Mouse (Mus musculus) hindbrain, postnatal 0 days (tissue): ENCODE data around the gene Tspan18. TPM values are rescaled to one million over a fixed set of nuclear protein-coding genes. Genes with fewer than 3 reads are reported as not detected.

Experiments used
- ATAC-seq: fragments of 200-750 bp; cut with Nextera tagmentation; 2 replicates; pipeline ENCODE4 v1.8.0; 2017; ENCODE audit warnings: mild to moderate bottlenecking, moderate TSS enrichment, moderate library complexity
- DNase-seq: peaks from one replicate; pipeline ENCODE4 v3.0.0-alpha.2; 2015; ENCODE audit warnings: low spot score
- H3K27ac ChIP-seq: fragments of 300-500 bp; sonication (generic); 2 replicates; pipeline ENCODE4 v1.5.1; 2014; ENCODE audit warnings: mild to moderate bottlenecking
- H3K27me3 ChIP-seq: fragments of 300-500 bp; sonication (generic); 2 replicates; pipeline ENCODE4 v1.6.1; 2014; ENCODE audit warnings: low read length, mixed read lengths; ENCODE audit not compliant: insufficient read depth
- H3K36me3 ChIP-seq: fragments of 300-500 bp; sonication (generic); 2 replicates; pipeline ENCODE4 v1.6.1; 2014; ENCODE audit warnings: low read length, mixed read lengths; ENCODE audit not compliant: insufficient read depth
- H3K4me1 ChIP-seq: fragments of 300-500 bp; sonication (generic); 2 replicates; pipeline ENCODE4 v1.6.1; 2014; ENCODE audit warnings: antibody characterized with exemption, low read length, mixed read lengths; ENCODE audit not compliant: insufficient read depth
- H3K4me2 ChIP-seq: fragments of 300-500 bp; sonication (generic); 2 replicates; pipeline ENCODE4 v1.6.1; 2014; ENCODE audit warnings: low read depth, mild to moderate bottlenecking, low read length, moderate library complexity, mixed read lengths
- H3K4me3 ChIP-seq: fragments of 300-500 bp; sonication (generic); 2 replicates; pipeline ENCODE4 v1.5.1; 2014; ENCODE audit warnings: low read length
- H3K9ac ChIP-seq: fragments of 300-500 bp; sonication (generic); replicated peaks from 2 replicates; pipeline ENCODE4 v1.6.1; 2014; ENCODE audit warnings: mild to moderate bottlenecking, low read length, moderate library complexity, mixed read lengths
- H3K9me3 ChIP-seq: fragments of 300-500 bp; sonication (generic); 2 replicates; pipeline ENCODE4 v1.6.1; 2016; ENCODE audit warnings: low read length, mixed read lengths
- CTCF ChIP-seq: IDR thresholded peaks from 2 replicates; pipeline ENCODE4 v1.5.1; 2016; ENCODE audit warnings: antibody characterized with exemption, control low read depth, low read depth
- WGBS: fragments of 180-500 bp; shearing (Covaris S2); extraction: QIAGEN DNeasy Blood & Tissue Kit; methylation state at CpG from one replicate; pipeline ENCODE4 v1.1.7; 2014; 5-methylcytosine and 5-hydroxymethylcytosine counted together
- polyA plus RNA-seq: library from polyadenylated mRNA; unstranded; fragments of >200 nt; fragmentation: Nextera tagmentation; extraction: Ambion mirVana; gene quantifications from 2 replicates; pipeline ENCODE4 v1.2.1, GENCODE M21; 2015
- total RNA-seq: library from RNA; depleted of rRNA; stranded (reverse); fragments of >200 nt; gene quantifications from 2 replicates; pipeline ENCODE4 v1.2.3, GENCODE M21; 2014

Gene Tspan18
- total and polyA plus RNA-seq, 2 experiments from 2014 or later, result 12.3 to 23.5 TPM

DNA sequence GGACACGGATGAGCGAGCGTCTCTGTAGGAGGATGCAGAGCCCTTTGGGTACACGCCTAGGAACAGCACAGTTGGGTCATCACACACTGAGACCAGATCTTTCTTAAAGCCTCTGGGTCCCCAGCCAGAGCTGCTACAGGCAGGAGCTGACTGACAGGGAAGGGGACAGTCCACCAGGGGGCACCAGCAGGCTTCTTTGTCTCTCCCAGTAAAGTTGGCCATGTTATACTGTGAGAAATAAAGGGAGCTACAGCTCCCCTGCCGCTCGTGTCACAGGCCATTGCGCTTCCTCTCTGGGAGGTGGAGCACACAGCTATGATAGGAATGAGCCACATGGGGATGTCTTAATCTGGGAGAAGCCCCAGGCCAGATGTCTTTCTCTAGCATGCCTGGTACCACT lies 117.3 kb downstream of the Tspan18 start:
- Histone ChIP-seq H3K36me3 (no peaks in the 10 kb centered on the region), H3K27me3 (no peaks in the 10 kb centered on the region), H3K27ac (no peak overlapping the region), H3K9me3 (no peaks in the 10 kb centered on the region), H3K9ac (no peak overlapping the region), H3K4me2 (no peak overlapping the region), H3K4me3 (no peak overlapping the region), H3K4me1 (peaks cover 7% of the 10 kb centered on the region; the same call in 1 of the 2 replicates)
- WGBS, result 5% methylated on average over 7 of the region's 7 CpGs
- ATAC-seq (peak; percentile 88), DNase-seq (peak; percentile 94)
- TF ChIP-seq CTCF, result peak; percentile 89

DNA sequence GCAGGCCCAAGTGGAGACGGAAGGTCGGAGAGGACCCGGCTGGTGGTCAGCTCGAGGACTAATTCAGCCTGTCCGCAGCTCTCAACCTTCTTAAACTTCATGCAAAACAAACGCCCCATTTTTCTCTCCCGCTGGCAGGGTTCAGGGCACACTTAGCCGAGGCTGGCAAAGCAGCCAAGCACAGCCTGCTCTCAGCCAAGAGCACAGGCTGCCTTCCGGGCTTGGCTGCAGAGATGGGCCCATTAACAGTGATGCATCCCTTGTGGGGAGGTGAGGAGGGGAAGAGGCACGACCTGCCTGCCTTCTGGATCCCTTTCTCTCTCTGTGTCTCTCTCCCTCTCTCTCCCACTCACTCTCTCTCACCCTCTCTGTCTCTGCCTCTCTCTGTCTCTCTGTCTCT lies 118.5 kb downstream of the Tspan18 start:
- H3K36me3 ChIP-seq, result no peaks in the 10 kb centered on the region
- no peak overlapping the region for H3K9ac ChIP-seq
- H3K4me1 ChIP-seq, result peaks cover 7% of the 10 kb centered on the region; the same call in 1 of the 2 replicates
- DNase-seq (no peak), ATAC-seq (no peak)
- no peaks in the 10 kb centered on the region for H3K27me3 ChIP-seq
- no peak overlapping the region for H3K4me3 ChIP-seq
- H3K27ac ChIP-seq, result no peak overlapping the region
- no peak overlapping the region for H3K4me2 ChIP-seq
- TF ChIP-seq CTCF, result no peak
- no peaks in the 10 kb centered on the region for H3K9me3 ChIP-seq
- WGBS, result 63% methylated on average over 10 of the region's 10 CpGs

DNA sequence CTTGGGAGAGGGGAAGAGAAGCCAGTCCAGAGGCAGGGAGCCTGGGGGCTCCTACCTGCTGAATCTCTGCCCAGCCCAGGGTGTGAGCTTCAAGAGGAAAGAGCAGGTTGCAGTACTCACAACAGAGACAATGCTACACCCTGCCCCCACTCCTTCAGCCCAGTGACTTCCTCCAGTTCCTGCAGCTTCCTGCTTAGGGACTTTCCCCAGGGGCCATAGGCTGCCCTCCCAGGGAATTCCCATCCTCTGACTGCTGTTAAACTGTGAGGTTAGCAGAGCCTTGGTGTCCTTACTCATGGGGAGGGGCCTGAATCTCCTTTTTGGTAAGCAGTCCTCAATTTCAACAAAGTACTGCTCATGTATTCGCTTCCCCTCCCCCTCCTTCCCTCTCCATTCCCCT lies 120.1 kb downstream of the Tspan18 start:
- ATAC-seq (no peak), DNase-seq (no peak)
- no peak for TF ChIP-seq CTCF
- H3K27me3 ChIP-seq, result no peaks in the 10 kb centered on the region
- H3K27ac ChIP-seq, result no peak overlapping the region
- H3K4me3 ChIP-seq, result no peak overlapping the region
- no peak overlapping the region for H3K9ac ChIP-seq
- H3K36me3 ChIP-seq, result peaks cover 7% of the 10 kb centered on the region; the same call in 1 of the 2 replicates
- H3K4me2 ChIP-seq, result no peak overlapping the region
- H3K4me1 ChIP-seq, result peaks cover 7% of the 10 kb centered on the region; the same call in 1 of the 2 replicates
- 87% methylated on average over 1 of the region's 1 CpGs for WGBS
- H3K9me3 ChIP-seq, result no peaks in the 10 kb centered on the region

DNA sequence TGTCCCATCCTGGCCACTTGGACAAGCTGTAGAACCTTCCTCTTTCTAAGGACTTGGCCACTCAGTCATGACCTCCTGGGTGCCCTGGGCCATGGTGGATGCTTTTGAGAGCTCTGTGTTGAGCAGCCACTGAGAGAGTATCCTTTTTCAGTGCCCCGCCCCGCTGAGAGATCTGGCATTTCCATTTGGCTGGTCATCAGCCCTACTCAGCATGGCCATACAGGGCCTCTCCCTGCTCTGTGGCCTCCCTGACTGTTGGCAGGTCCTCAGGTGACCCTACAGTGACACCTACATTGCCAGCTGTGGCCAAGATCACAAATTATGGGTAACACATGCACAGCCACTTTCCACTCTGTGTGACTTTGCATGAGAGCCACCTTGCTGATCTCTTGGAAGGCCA lies 121.4 kb downstream of the Tspan18 start:
- peaks cover 7% of the 10 kb centered on the region; the same call in 1 of the 2 replicates for H3K4me1 ChIP-seq
- H3K9me3 ChIP-seq, result no peaks in the 10 kb centered on the region
- ATAC-seq (no peak), DNase-seq (no peak)
- H3K27me3 ChIP-seq, result no peaks in the 10 kb centered on the region
- no peak overlapping the region for H3K4me3 ChIP-seq
- H3K36me3 ChIP-seq, result peaks cover 7% of the 10 kb centered on the region; the same call in 1 of the 2 replicates
- no peak for TF ChIP-seq CTCF
- H3K27ac ChIP-seq, result no peak overlapping the region
- H3K9ac ChIP-seq, result no peak overlapping the region
- 90% methylated on average over 2 of the region's 2 CpGs for WGBS
- no peak overlapping the region for H3K4me2 ChIP-seq

DNA sequence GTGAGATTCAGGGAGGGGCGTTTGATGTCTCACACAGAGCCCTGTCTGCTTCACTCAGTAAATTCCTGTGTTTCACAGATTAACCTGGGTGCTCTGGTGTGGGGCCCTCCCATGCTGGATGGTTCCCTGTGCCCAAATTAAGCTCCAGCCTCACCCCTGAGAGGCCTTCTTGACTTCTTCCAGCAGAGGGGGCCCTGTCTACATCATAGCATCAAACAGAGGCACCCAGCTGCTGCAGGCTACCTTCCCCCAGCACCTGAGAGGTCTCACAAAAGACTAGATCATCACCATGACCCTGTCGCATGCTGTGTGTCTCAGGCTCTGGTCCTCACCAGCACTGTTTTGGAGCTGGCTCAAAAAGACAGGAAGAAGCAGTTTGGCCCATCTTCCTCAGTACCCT lies 121.9 kb downstream of the Tspan18 start:
- TF ChIP-seq CTCF, result peak; percentile 34; the same call in 1 of the 2 replicates
- Histone ChIP-seq H3K27ac (no peak overlapping the region), H3K4me2 (no peak overlapping the region), H3K9me3 (no peaks in the 10 kb centered on the region), H3K36me3 (peaks cover 7% of the 10 kb centered on the region; the same call in 1 of the 2 replicates), H3K4me1 (peaks cover 2% of the 10 kb centered on the region; the same call in 1 of the 2 replicates), H3K4me3 (no peak overlapping the region), H3K9ac (no peak overlapping the region), H3K27me3 (no peaks in the 10 kb centered on the region)
- WGBS, result 74% methylated on average over 2 of the region's 2 CpGs
- ATAC-seq (no peak), DNase-seq (no peak)

DNA sequence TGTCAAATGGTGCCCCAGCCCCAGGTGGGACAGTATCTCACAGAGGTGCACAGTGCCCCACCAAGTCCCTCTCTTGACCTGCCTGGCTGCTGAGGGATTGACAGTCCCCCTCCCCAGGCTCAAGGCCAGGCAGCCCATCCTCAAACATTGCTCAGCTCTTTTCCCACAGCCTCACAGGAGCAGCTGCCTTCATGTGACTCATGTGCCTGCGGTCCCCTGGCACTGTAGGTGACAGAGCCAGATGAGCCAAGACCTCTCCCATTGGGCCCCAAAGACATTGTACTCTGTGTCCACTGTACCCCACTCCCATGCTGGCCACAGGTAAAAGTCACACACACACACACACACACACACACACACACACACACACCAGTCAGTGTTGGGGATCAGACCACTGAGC lies 128.2 kb downstream of the Tspan18 start:
- H3K27ac ChIP-seq, result no peak overlapping the region
- H3K4me2 ChIP-seq, result no peak overlapping the region
- no peaks in the 10 kb centered on the region for H3K9me3 ChIP-seq
- WGBS, result 94% methylated on average over 1 of the region's 1 CpGs
- no peaks in the 10 kb centered on the region for H3K4me1 ChIP-seq
- H3K9ac ChIP-seq, result no peak overlapping the region
- DNase-seq (no peak), ATAC-seq (no peak)
- H3K27me3 ChIP-seq, result no peaks in the 10 kb centered on the region
- no peak for TF ChIP-seq CTCF
- H3K36me3 ChIP-seq, result peaks cover 7% of the 10 kb centered on the region; the same call in 1 of the 2 replicates
- H3K4me3 ChIP-seq, result no peak overlapping the region

DNA sequence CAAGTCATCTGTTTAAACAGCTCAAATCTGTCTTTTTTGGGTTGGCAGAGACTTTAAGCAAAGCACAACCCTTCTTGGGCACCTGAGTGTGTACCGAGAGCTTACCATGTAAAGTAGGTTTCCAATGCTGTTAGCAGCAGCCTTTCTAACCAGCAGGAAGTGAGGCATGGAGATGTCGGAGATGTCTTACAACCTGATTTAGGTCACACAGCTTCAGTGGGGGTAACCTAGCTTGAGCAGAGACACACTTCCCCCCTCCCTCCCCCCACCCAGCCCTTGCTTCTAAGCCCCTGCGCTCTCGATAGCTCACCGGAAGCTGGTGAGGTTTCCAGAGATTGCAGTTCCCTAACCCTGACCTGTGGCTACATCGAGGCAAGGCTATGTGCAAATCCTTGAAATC lies 129.7 kb downstream of the Tspan18 start:
- Histone ChIP-seq H3K4me2 (no peak overlapping the region), H3K27ac (no peak overlapping the region), H3K36me3 (no peaks in the 10 kb centered on the region), H3K4me1 (no peaks in the 10 kb centered on the region), H3K4me3 (no peak overlapping the region), H3K9ac (no peak overlapping the region), H3K27me3 (no peaks in the 10 kb centered on the region), H3K9me3 (no peaks in the 10 kb centered on the region)
- no peak for ATAC-seq
- no peak for DNase-seq
- WGBS, result 83% methylated on average over 6 of the region's 6 CpGs
- TF ChIP-seq CTCF, result no peak
